Mouse (Mus musculus) kidney, postnatal 0 days (tissue): ENCODE results near the gene Slc50a1. TPM values are rescaled to one million over a fixed set of nuclear protein-coding genes. Genes with fewer than 3 reads are reported as not detected.

Experiments
- ATAC-seq: fragments of 200-750 bp; cut with Nextera tagmentation; replicated peaks from 2 replicates; pipeline ENCODE4 v1.8.0; 2017; ENCODE audit warnings: low read depth, moderate number of reproducible peaks, moderate TSS enrichment, moderate library complexity; ENCODE audit not compliant: low FRiP score
- DNase-seq: peaks from one replicate; pipeline ENCODE4 v3.0.0-alpha.2; 2016; ENCODE audit warnings: low spot score
- H3K27ac ChIP-seq: fragments of 300-500 bp; sonication (generic); 2 replicates; pipeline ENCODE4 v1.5.1; 2014; ENCODE audit warnings: mild to moderate bottlenecking
- H3K27me3 ChIP-seq: fragments of 300-500 bp; sonication (generic); 2 replicates; pipeline ENCODE4 v1.6.1; 2014; ENCODE audit warnings: low read length, mixed read lengths; ENCODE audit not compliant: insufficient read depth
- H3K36me3 ChIP-seq: fragments of 300-500 bp; sonication (generic); 2 replicates; pipeline ENCODE4 v1.6.1; 2014; ENCODE audit warnings: low read length, mixed read lengths; ENCODE audit not compliant: insufficient read depth
- H3K4me1 ChIP-seq: fragments of 300-500 bp; sonication (generic); replicated peaks from 2 replicates; pipeline ENCODE4 v1.6.1; 2014; ENCODE audit warnings: antibody characterized with exemption, low read length, mixed read lengths; ENCODE audit not compliant: insufficient read depth
- H3K4me2 ChIP-seq: fragments of 300-500 bp; sonication (generic); 2 replicates; pipeline ENCODE4 v1.6.1; 2014; ENCODE audit warnings: mild to moderate bottlenecking, low read length, moderate library complexity, mixed read lengths
- H3K4me3 ChIP-seq: fragments of 300-500 bp; sonication (generic); replicated peaks from 2 replicates; pipeline ENCODE4 v1.5.1; 2014; ENCODE audit warnings: low read depth, low read length
- H3K9ac ChIP-seq: fragments of 300-500 bp; sonication (generic); 2 replicates; pipeline ENCODE4 v1.6.1; 2014; ENCODE audit warnings: low read depth, low read length
- H3K9me3 ChIP-seq: fragments of 300-500 bp; sonication (generic); replicated peaks from 2 replicates; pipeline ENCODE4 v1.6.1; 2016; ENCODE audit warnings: low read length, inconsistent platforms, mixed read lengths
- CTCF ChIP-seq: IDR thresholded peaks from 2 replicates; pipeline ENCODE4 v1.5.1; 2016; ENCODE audit warnings: antibody characterized with exemption, low read depth, mild to moderate bottlenecking, moderate library complexity
- WGBS: fragments of 180-500 bp; shearing (Covaris S2); extraction: QIAGEN DNeasy Blood & Tissue Kit; methylation state at CpG from one replicate; pipeline ENCODE4 v1.1.7; 2014; 5-methylcytosine and 5-hydroxymethylcytosine counted together
- polyA plus RNA-seq: library from polyadenylated mRNA; unstranded; fragments of >200 nt; fragmentation: Nextera tagmentation; extraction: Ambion mirVana; gene quantifications from 2 replicates; pipeline ENCODE4 v1.2.1, GENCODE M21; 2015

Slc50a1 gene
- 75.8 and 82.2 TPM in 2 replicates for polyA plus RNA-seq

DNA sequence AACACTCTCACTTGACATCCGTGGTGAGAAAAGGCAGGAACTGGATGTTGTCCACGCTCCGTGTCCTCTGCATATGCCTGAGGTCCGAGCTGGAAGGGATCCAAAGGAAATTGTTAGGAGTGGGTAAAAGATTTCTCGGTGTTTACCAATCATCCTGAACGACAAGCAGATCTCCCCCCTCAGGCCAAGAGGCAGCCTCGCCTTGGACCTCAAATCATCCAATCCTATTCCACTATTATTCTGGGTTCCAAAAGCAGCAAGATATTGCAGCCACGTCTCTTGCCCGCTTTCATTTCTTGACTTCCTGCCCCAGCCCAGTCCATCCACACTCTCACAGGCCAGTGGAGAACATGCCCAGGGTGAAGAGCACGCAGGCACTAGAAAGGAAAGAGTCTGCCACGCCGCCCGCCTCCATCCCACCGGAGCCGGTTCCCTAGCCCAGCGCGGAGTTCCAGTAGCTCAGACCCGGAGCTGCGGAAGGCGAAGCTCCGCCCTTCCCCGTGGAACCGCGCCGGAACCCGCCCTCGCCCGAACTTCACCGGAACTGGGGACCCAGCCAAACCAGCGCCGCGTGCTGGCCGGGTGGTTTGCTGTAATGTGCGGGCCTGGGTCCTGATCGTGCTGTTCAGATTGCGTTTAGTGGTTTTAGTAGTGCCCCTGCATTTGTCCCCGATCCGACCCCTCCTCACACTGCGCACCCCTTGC lies at the start of gene Slc50a1:
TSS of gene Slc50a1 (minus strand) at position 520 of the 705 bp plus-strand sequence.
- 1% methylated on average over 39 of the region's 39 CpGs for WGBS
- H3K4me1 ChIP-seq: peaks cover 22% of the 10 kb centered on the region
- peak within 1 kb of the TSS; percentile 51 for H3K4me3 ChIP-seq
- H3K27ac ChIP-seq: peak within 1 kb of the TSS; percentile 78
- H3K27me3 ChIP-seq: no peaks in the 10 kb centered on the region
- peak within 1 kb of the TSS; percentile 59 for H3K4me2 ChIP-seq
- H3K36me3 ChIP-seq: peaks cover 14% of the 10 kb centered on the region
- peak within 1 kb of the TSS; percentile 67 for H3K9ac ChIP-seq
- TF ChIP-seq CTCF: peak; percentile 60
- no peaks in the 10 kb centered on the region for H3K9me3 ChIP-seq
- ATAC-seq (no peak; the same call in 1 of the 2 replicates), DNase-seq (peak; percentile 84)

- no peaks in the 10 kb centered on the region for H3K9me3 ChIP-seq
- peaks cover 47% of the 10 kb centered on the region for H3K4me1 ChIP-seq
- no peak overlapping the region for H3K27ac ChIP-seq
- DNase-seq (no peak), ATAC-seq (no peak)
- H3K36me3 ChIP-seq: no peaks in the 10 kb centered on the region
- H3K4me3 ChIP-seq: peak overlapping the region; percentile 46
- H3K4me2 ChIP-seq: peak overlapping the region; percentile 94
- H3K9ac ChIP-seq: no peak overlapping the region
- 2% methylated on average over 56 of the region's 58 CpGs for WGBS
- H3K27me3 ChIP-seq: peaks cover 17% of the 10 kb centered on the region; the same call in 1 of the 2 replicates
- no peak for TF ChIP-seq CTCF
Observed at GRCm38 (mm10) chr3:89319591-89320350, 49.4 kb upstream of the Slc50a1 start.

DNA sequence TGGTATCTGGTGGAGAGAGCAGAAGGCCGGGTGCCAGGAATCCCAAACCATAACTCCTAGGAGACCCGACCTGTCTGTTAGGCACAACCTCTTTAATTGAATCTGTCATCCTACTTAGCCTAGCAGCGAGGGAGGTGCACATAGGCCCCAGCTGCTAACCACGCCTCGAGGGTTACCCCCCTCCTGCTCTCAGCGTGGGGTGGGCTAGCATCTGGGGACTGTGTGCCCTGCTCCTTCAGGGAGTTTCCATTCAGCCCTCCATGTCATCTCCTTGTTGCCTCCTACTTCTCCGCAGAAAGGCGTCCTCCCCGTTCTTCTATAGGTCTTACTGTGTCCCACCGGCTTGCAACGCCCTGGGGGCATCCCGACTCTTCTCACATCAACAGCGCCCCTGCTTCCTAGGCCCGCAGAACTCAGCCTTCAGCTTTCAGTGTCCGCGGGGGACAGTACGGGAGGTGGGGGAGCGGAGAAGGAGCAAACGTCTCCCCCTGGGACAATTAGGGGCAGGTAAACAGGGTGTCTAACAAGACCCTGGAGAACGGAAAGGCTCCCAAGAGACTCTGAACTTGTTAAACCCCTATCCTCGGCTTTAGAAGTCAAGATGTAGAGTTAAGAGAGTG lies 48.7 kb upstream of the Slc50a1 start:
- 21% methylated on average over 21 of the region's 21 CpGs for WGBS
- peak overlapping the region; percentile 18; the same call in 1 of the 2 replicates for H3K9ac ChIP-seq
- no peaks in the 10 kb centered on the region for H3K9me3 ChIP-seq
- no peak overlapping the region for H3K27ac ChIP-seq
- H3K4me2 ChIP-seq: peak overlapping the region; percentile 94
- peaks cover 17% of the 10 kb centered on the region; the same call in 1 of the 2 replicates for H3K27me3 ChIP-seq
- no peak for TF ChIP-seq CTCF
- ATAC-seq (no peak), DNase-seq (no peak)
- H3K4me1 ChIP-seq: peaks cover 48% of the 10 kb centered on the region
- peak overlapping the region; percentile 46 for H3K4me3 ChIP-seq
- no peaks in the 10 kb centered on the region for H3K36me3 ChIP-seq

DNA sequence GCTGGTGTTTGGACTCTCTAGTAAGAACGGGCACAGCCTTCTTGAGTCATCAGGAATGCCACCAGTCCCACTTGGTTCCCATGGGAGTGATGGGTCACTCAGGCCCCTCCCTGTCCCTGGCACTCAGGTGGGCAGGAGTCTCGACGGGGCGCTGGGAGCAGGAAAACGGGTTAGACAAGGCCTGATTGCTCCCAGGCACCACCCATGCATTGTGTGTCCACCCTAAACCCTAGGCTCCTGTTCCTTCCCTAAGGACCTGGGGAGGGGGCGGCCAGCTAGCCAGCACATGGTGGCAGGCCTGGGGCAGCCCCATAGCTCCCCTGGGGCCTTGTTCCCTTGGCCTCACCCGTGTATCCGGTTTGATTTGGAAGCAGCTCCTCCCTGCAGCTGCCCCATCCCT lies 47.9 kb upstream of the Slc50a1 start:
- no peak for DNase-seq
- 70% methylated on average over 8 of the region's 8 CpGs for WGBS
- no peak for TF ChIP-seq CTCF
- no peak for ATAC-seq
- Histone ChIP-seq H3K27me3 (peaks cover 17% of the 10 kb centered on the region; the same call in 1 of the 2 replicates), H3K9me3 (no peaks in the 10 kb centered on the region), H3K27ac (no peak overlapping the region), H3K36me3 (no peaks in the 10 kb centered on the region), H3K4me2 (no peak overlapping the region), H3K9ac (no peak overlapping the region), H3K4me3 (no peak overlapping the region), H3K4me1 (peaks cover 48% of the 10 kb centered on the region)

- Histone ChIP-seq H3K9me3 (no peaks in the 10 kb centered on the region), H3K27ac (no peak overlapping the region), H3K9ac (no peak overlapping the region), H3K27me3 (peaks cover 17% of the 10 kb centered on the region; the same call in 1 of the 2 replicates), H3K4me3 (no peak overlapping the region), H3K4me2 (no peak overlapping the region), H3K36me3 (no peaks in the 10 kb centered on the region), H3K4me1 (peaks cover 48% of the 10 kb centered on the region)
- TF ChIP-seq CTCF: no peak
- ATAC-seq: no peak
- no peak for DNase-seq
- 59% methylated on average over 6 of the region's 6 CpGs for WGBS
Observed at GRCm38 (mm10) chr3:89317246-89317645, 46.9 kb upstream of the Slc50a1 start.

DNA sequence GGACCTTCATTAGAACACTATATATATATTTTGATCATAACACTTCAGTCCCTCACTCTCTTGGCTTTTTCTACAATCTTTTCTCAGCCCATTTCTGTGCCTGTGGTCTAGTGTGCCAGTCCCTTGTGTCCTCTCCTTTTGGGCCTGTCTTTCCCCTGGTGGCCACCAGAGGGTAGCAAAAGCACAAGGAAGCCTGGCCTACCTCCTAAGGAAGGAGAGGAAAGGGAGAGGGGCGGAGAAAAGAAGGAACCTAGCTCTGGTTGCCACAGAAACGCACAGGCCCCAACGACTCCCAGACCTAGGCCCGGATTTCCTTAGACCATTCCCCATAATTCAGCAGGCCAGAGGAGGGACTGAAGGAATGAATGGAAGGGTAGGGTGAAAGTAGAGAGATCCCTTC lies 46.5 kb upstream of the Slc50a1 start:
- 0% methylated on average over 4 of the region's 4 CpGs for WGBS
- H3K4me2 ChIP-seq: peak overlapping the region; percentile 62; the same call in 1 of the 2 replicates
- peak; percentile 96 for TF ChIP-seq CTCF
- H3K36me3 ChIP-seq: no peaks in the 10 kb centered on the region
- ATAC-seq (no peak), DNase-seq (peak; percentile 96)
- no peak overlapping the region for H3K4me3 ChIP-seq
- H3K27me3 ChIP-seq: peaks cover 17% of the 10 kb centered on the region; the same call in 1 of the 2 replicates
- no peak overlapping the region for H3K27ac ChIP-seq
- no peak overlapping the region for H3K9ac ChIP-seq
- H3K9me3 ChIP-seq: no peaks in the 10 kb centered on the region
- H3K4me1 ChIP-seq: peaks cover 45% of the 10 kb centered on the region
